Mouse (Mus musculus) kidney, embryonic 14.5 days (tissue): ENCODE data around the gene Pfn1. TPM values are rescaled to one million over a fixed set of nuclear protein-coding genes. Genes with fewer than 3 reads are reported as not detected.

Experiments used
- ATAC-seq: fragments of 200-750 bp; cut with Nextera tagmentation; 2 replicates; pipeline ENCODE4 v1.8.0; 2017; ENCODE audit warnings: moderate number of reproducible peaks, mild to moderate bottlenecking, moderate TSS enrichment, moderate library complexity; ENCODE audit not compliant: low FRiP score, low TSS enrichment
- H3K27ac ChIP-seq: fragments of 300-500 bp; sonication (generic); 2 replicates; pipeline ENCODE4 v1.5.1; 2014; ENCODE audit warnings: low read depth, mild to moderate bottlenecking, low read length, moderate library complexity, mixed read lengths
- H3K27me3 ChIP-seq: fragments of 300-500 bp; sonication (generic); 2 replicates; pipeline ENCODE4 v1.6.1; 2014; ENCODE audit warnings: mild to moderate bottlenecking, low read length; ENCODE audit not compliant: control insufficient read depth, insufficient read depth
- H3K36me3 ChIP-seq: fragments of 300-500 bp; sonication (generic); 2 replicates; pipeline ENCODE4 v1.6.1; 2014; ENCODE audit warnings: low read length, mixed read lengths; ENCODE audit not compliant: control insufficient read depth, insufficient read depth
- H3K4me1 ChIP-seq: fragments of 300-500 bp; sonication (generic); 2 replicates; pipeline ENCODE4 v1.6.1; 2014; ENCODE audit warnings: low read length, mixed read lengths; ENCODE audit not compliant: control insufficient read depth, insufficient read depth
- H3K4me2 ChIP-seq: fragments of 300-500 bp; sonication (generic); replicated peaks from 2 replicates; pipeline ENCODE4 v1.6.1; 2014; ENCODE audit warnings: low read depth, mild to moderate bottlenecking, low read length
- H3K4me3 ChIP-seq: fragments of 300-500 bp; sonication (generic); 2 replicates; pipeline ENCODE4 v1.5.1; 2014; ENCODE audit warnings: mild to moderate bottlenecking, low read length
- H3K9ac ChIP-seq: fragments of 300-500 bp; sonication (generic); 2 replicates; pipeline ENCODE4 v1.6.1; 2014; ENCODE audit warnings: low read depth, mild to moderate bottlenecking, low read length, moderate library complexity
- H3K9me3 ChIP-seq: fragments of 300-500 bp; sonication (generic); 2 replicates; pipeline ENCODE4 v1.6.1; 2016; ENCODE audit warnings: low read length; ENCODE audit not compliant: control insufficient read depth
- WGBS: fragments of 180-500 bp; shearing (Covaris S2); extraction: QIAGEN DNeasy Blood & Tissue Kit; methylation state at CpG from one replicate; pipeline ENCODE4 v1.1.7; 2014; 5-methylcytosine and 5-hydroxymethylcytosine counted together
- polyA plus RNA-seq: library from polyadenylated mRNA; unstranded; fragments of >200 nt; fragmentation: Nextera tagmentation; extraction: Ambion mirVana; gene quantifications from 2 replicates; pipeline ENCODE4 v1.2.1, GENCODE M21; 2014

Pfn1 gene
- polyA plus RNA-seq, 1 experiment from 2014 or later: 1,900 TPM

GRCm38 (mm10) chr11:70621972-70622814, 32.3 kb downstream of the Pfn1 start:
- Histone ChIP-seq H3K9me3 (no peaks in the 10 kb centered on the region), H3K27ac (no peak overlapping the region), H3K4me1 (no peaks in the 10 kb centered on the region), H3K9ac (no peak overlapping the region), H3K36me3 (no peaks in the 10 kb centered on the region), H3K27me3 (no peaks in the 10 kb centered on the region), H3K4me3 (no peak overlapping the region), H3K4me2 (no peak overlapping the region)
- no peak for ATAC-seq
- WGBS: 36% methylated on average over 7 of the region's 7 CpGs

- no peak within 1 kb of the TSS for H3K4me3 ChIP-seq
- 0 out of 2 replicates have a peak, but pooled peaks cover 4% of the 10 kb centered on the region for H3K27me3 ChIP-seq
Observed at GRCm38 (mm10) chr11:70619101-70619500, 35.3 kb downstream of the Pfn1 start, which contains the start of gene Chrne. TSS of gene Chrne (minus strand) at chr11:70619216.

GRCm38 (mm10) chr11:70615516-70616093, 38.8 kb downstream of the Pfn1 start, which contains the start of gene 4930544D05Rik:
TSS of gene 4930544D05Rik (plus strand) at chr11:70615848.
- Histone ChIP-seq H3K27me3 (0 out of 2 replicates have a peak, but pooled peaks cover 4% of the 10 kb centered on the region), H3K4me2 (peak within 1 kb of the TSS; percentile 87), H3K4me3 (peak within 1 kb of the TSS; percentile 41), H3K27ac (peak within 1 kb of the TSS; percentile 47; the same call in 1 of the 2 replicates), H3K4me1 (peaks cover 8% of the 10 kb centered on the region; the same call in 1 of the 2 replicates), H3K9ac (peak within 1 kb of the TSS; percentile 54), H3K9me3 (no peaks in the 10 kb centered on the region), H3K36me3 (peaks cover 28% of the 10 kb centered on the region)
- ATAC-seq: no peak
- WGBS: 19% methylated on average over 21 of the region's 21 CpGs

More at GRCm38 (mm10) chr11:70619101-70619500, 35.3 kb downstream of the Pfn1 start, which contains the start of gene Chrne:
- Histone ChIP-seq H3K9ac (0 out of 2 replicates have a peak within 1 kb of the TSS, but pooled peaks have one; percentile 28), H3K4me1 (peaks cover 8% of the 10 kb centered on the region; the same call in 1 of the 2 replicates), H3K4me2 (no peak within 1 kb of the TSS), H3K27ac (no peak within 1 kb of the TSS), H3K36me3 (no peaks in the 10 kb centered on the region), H3K9me3 (no peaks in the 10 kb centered on the region)
- 40% methylated on average over 1 of the region's 1 CpGs for WGBS
- no peak for ATAC-seq

- Histone ChIP-seq H3K27ac (peak overlapping the region; percentile 47; the same call in 1 of the 2 replicates), H3K4me3 (peak overlapping the region; percentile 41), H3K4me1 (peaks cover 8% of the 10 kb centered on the region; the same call in 1 of the 2 replicates), H3K9ac (peak overlapping the region; percentile 54), H3K36me3 (peaks cover 33% of the 10 kb centered on the region), H3K4me2 (peak overlapping the region; percentile 87), H3K27me3 (0 out of 2 replicates have a peak, but pooled peaks cover 4% of the 10 kb centered on the region), H3K9me3 (no peaks in the 10 kb centered on the region)
- WGBS: 1% methylated on average over 17 of the region's 17 CpGs
- ATAC-seq: peak; percentile 87
Observed at GRCm38 (mm10) chr11:70615074-70615473, 39.4 kb downstream of the Pfn1 start.

- no peaks in the 10 kb centered on the region for H3K9me3 ChIP-seq
- peaks cover 59% of the 10 kb centered on the region for H3K36me3 ChIP-seq
- H3K4me1 ChIP-seq: peaks cover 12% of the 10 kb centered on the region; the same call in 1 of the 2 replicates
- 76% methylated on average over 7 of the region's 7 CpGs for WGBS
- H3K9ac ChIP-seq: no peak overlapping the region
- H3K4me2 ChIP-seq: no peak overlapping the region
- H3K27ac ChIP-seq: no peak overlapping the region
- H3K4me3 ChIP-seq: no peak overlapping the region
- H3K27me3 ChIP-seq: 0 out of 2 replicates have a peak, but pooled peaks cover 4% of the 10 kb centered on the region
- ATAC-seq: no peak
Observed at GRCm38 (mm10) chr11:70612505-70612904, 41.9 kb downstream of the Pfn1 start.

- H3K36me3 ChIP-seq: peaks cover 76% of the 10 kb centered on the region
- no peaks in the 10 kb centered on the region for H3K27me3 ChIP-seq
- H3K4me1 ChIP-seq: peaks cover 12% of the 10 kb centered on the region; the same call in 1 of the 2 replicates
- WGBS: 81% methylated on average over 4 of the region's 4 CpGs
- no peak overlapping the region for H3K9ac ChIP-seq
- ATAC-seq: no peak
- no peak overlapping the region for H3K4me3 ChIP-seq
- H3K9me3 ChIP-seq: no peaks in the 10 kb centered on the region
- H3K27ac ChIP-seq: no peak overlapping the region
- H3K4me2 ChIP-seq: no peak overlapping the region
Observed at GRCm38 (mm10) chr11:70610752-70611151, 43.7 kb downstream of the Pfn1 start.

- Histone ChIP-seq H3K4me3 (no peak overlapping the region), H3K36me3 (peaks cover 95% of the 10 kb centered on the region), H3K27me3 (no peaks in the 10 kb centered on the region), H3K4me2 (no peak overlapping the region), H3K9me3 (no peaks in the 10 kb centered on the region), H3K4me1 (0 out of 2 replicates have a peak, but pooled peaks cover 4% of the 10 kb centered on the region), H3K9ac (0 out of 2 replicates have a peak overlapping the region, but pooled peaks have one; percentile 12), H3K27ac (0 out of 2 replicates have a peak overlapping the region, but pooled peaks have one; percentile 17)
- 71% methylated on average over 26 of the region's 26 CpGs for WGBS
- ATAC-seq: peak; percentile 65
Observed at GRCm38 (mm10) chr11:70608381-70609066, 45.9 kb downstream of the Pfn1 start.

GRCm38 (mm10) chr11:70607611-70608010, 46.8 kb downstream of the Pfn1 start:
- Histone ChIP-seq H3K9me3 (no peaks in the 10 kb centered on the region), H3K4me1 (0 out of 2 replicates have a peak, but pooled peaks cover 4% of the 10 kb centered on the region), H3K36me3 (peaks cover 86% of the 10 kb centered on the region), H3K27ac (no peak overlapping the region), H3K9ac (no peak overlapping the region), H3K4me3 (no peak overlapping the region), H3K27me3 (no peaks in the 10 kb centered on the region), H3K4me2 (no peak overlapping the region)
- no peak for ATAC-seq
- WGBS: 89% methylated on average over 9 of the region's 9 CpGs
